Mouse (Mus musculus) hindbrain, embryonic 10.5 days (tissue): ENCODE results near the gene Tnrc6b. TPM values are rescaled to one million over a fixed set of nuclear protein-coding genes. Genes with fewer than 3 reads are reported as not detected.

Experiments
- DNase-seq: peaks from one replicate; pipeline ENCODE4 v3.0.0-alpha.2; 2017; ENCODE audit warnings: low spot score
- H3K27ac ChIP-seq: fragments of 300-500 bp; sonication (generic); 2 replicates; pipeline ENCODE4 v1.5.1; 2016; ENCODE audit warnings: mild to moderate bottlenecking, moderate library complexity
- H3K27me3 ChIP-seq: fragments of 300-500 bp; sonication (generic); 2 replicates; pipeline ENCODE4 v1.6.1; 2016; ENCODE audit warnings: mild to moderate bottlenecking; ENCODE audit not compliant: poor library complexity, insufficient read depth, severe bottlenecking
- H3K36me3 ChIP-seq: fragments of 300-500 bp; sonication (generic); 2 replicates; pipeline ENCODE4 v1.6.1; 2016; ENCODE audit warnings: mild to moderate bottlenecking, moderate library complexity
- H3K4me1 ChIP-seq: fragments of 300-500 bp; sonication (generic); replicated peaks from 2 replicates; pipeline ENCODE4 v1.6.1; 2016; ENCODE audit warnings: mild to moderate bottlenecking
- H3K4me3 ChIP-seq: fragments of 300-500 bp; sonication (generic); 2 replicates; pipeline ENCODE4 v1.5.1; 2016; ENCODE audit warnings: mild to moderate bottlenecking, moderate library complexity
- H3K9me3 ChIP-seq: fragments of 300-500 bp; sonication (generic); 2 replicates; pipeline ENCODE4 v1.6.1; 2016; ENCODE audit warnings: mild to moderate bottlenecking, moderate library complexity
- WGBS: fragments of 180-500 bp; shearing (Covaris S2); methylation state at CpG from one replicate; pipeline ENCODE4 v1.1.7; 2016; 5-methylcytosine and 5-hydroxymethylcytosine counted together
- polyA plus RNA-seq: library from polyadenylated mRNA; unstranded; fragments of >200 nt; fragmentation: Nextera tagmentation; extraction: Ambion mirVana; gene quantifications from 2 replicates; pipeline ENCODE4 v1.2.1, GENCODE M21; 2016

Gene Tnrc6b
- polyA plus RNA-seq, 1 experiment from 2014 or later = 43.3 TPM

DNA sequence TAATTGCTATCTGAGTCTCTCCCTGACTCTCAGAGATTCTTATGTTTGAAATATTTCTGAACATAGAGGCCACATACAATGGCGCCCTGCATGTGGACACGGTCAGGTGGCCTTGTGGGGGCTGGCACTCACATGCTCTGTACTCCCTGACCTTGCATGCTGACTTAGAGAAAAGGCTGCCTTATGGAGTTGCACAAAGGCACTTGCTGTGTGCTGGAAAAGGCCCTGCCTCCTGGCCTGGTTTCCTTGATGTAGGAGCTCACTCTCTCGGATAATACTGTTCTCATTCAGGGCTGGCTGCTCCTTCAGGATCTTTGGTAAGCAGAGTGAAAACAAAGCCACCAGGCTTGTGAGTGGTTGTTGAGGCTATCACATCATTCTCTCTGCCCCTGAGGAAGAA is 27.1 kb upstream of the Tnrc6b start:
- Histone ChIP-seq H3K27me3 (peaks cover 27% of the 10 kb centered on the region), H3K9me3 (no peaks in the 10 kb centered on the region), H3K27ac (peak overlapping the region; percentile 24), H3K4me3 (no peak overlapping the region), H3K4me1 (peaks cover 53% of the 10 kb centered on the region), H3K36me3 (no peaks in the 10 kb centered on the region)
- no peak for DNase-seq
- 47% methylated on average over 3 of the region's 3 CpGs for whole genome bisulfite sequencing

DNA sequence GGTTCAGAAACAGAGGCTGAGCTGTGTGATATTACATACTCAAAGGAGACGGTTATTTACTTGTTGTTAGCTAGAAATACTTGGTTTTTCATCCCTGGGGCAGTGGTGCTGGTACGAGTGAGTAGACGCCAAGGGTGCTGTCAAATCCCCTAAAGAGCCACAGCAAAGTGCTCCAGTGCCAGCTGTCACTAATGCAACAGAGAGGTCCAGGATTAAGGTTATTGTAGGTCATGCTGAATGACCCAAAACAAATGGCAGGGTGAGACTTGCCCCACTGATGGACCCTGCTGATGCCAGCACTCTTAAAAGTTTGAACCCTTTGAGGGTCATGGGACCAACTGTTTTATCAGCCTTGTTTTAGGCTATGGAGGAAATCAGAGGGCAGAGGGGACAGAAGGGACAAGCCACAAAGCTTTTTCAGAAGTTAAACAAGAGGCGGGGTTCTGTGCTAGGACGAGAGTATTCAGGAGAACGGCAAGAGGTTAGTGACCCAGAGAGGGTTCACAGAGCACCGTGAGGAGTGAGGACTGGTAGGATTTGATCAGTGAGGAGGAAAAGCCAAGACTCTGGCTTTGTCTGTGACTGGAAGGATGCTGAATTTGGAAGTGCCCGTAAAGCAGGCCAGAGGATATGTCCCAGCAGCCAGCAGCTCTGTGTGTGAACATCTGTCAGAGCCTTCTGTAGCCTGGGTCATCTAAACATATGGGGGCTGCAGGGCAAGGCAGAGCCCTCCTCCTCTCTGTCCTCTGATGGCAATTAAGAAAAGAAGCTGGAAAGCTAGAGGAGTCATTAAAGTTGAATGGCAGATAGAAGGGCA is 26.1 kb upstream of the Tnrc6b start:
- Histone ChIP-seq H3K4me3 (peak overlapping the region; percentile 9; the same call in 1 of the 2 replicates), H3K36me3 (no peaks in the 10 kb centered on the region), H3K27me3 (peaks cover 30% of the 10 kb centered on the region), H3K27ac (peak overlapping the region; percentile 24), H3K4me1 (peaks cover 47% of the 10 kb centered on the region), H3K9me3 (no peaks in the 10 kb centered on the region)
- DNase-seq = peak; percentile 31
- WGBS = 13% methylated on average over 8 of the region's 8 CpGs

DNA sequence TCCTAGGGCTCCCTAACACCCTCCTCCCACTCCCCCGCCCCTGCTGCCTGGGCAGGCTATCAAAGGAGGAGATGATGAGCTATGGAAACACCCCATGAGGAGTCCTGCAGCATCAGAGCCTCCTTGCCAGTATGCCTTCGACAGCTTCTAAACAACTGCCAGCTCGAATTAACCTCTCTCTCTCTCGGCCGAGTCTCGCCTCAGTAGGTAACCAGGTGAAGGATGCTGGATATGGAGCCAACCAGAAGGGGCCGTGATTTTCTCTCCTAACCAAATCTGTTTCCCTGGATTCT is 25.6 kb upstream of the Tnrc6b start:
- peaks cover 43% of the 10 kb centered on the region for H3K4me1 ChIP-seq
- no peak overlapping the region for H3K4me3 ChIP-seq
- peaks cover 30% of the 10 kb centered on the region for H3K27me3 ChIP-seq
- no peaks in the 10 kb centered on the region for H3K36me3 ChIP-seq
- H3K27ac ChIP-seq = peak overlapping the region; percentile 24
- DNase-seq = no peak
- WGBS = 34% methylated on average over 7 of the region's 7 CpGs
- H3K9me3 ChIP-seq = no peaks in the 10 kb centered on the region

DNA sequence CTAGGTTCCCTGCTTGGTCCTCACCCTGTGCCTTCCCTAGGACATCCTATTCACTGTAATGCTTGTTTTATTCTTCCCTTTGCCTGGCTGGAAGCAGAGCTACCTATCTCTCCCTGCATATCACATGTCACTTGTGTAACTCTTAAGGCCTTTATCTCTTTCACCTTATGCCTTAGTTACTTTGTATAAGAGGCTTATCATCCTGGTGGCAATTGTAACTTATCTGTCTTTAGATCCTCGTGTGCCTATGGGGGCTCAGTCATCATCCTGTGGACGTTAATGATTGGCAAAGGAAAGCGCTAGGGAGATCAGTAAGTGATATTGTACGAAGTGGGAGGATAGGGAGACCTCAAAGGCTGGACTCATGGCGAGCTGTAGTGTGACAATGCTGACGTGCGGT is 22.6 kb upstream of the Tnrc6b start:
- Histone ChIP-seq H3K4me1 (peaks cover 46% of the 10 kb centered on the region), H3K27ac (no peak overlapping the region), H3K9me3 (no peaks in the 10 kb centered on the region), H3K4me3 (no peak overlapping the region), H3K27me3 (peaks cover 41% of the 10 kb centered on the region), H3K36me3 (no peaks in the 10 kb centered on the region)
- 80% methylated on average over 7 of the region's 7 CpGs for WGBS
- DNase-seq = no peak

DNA sequence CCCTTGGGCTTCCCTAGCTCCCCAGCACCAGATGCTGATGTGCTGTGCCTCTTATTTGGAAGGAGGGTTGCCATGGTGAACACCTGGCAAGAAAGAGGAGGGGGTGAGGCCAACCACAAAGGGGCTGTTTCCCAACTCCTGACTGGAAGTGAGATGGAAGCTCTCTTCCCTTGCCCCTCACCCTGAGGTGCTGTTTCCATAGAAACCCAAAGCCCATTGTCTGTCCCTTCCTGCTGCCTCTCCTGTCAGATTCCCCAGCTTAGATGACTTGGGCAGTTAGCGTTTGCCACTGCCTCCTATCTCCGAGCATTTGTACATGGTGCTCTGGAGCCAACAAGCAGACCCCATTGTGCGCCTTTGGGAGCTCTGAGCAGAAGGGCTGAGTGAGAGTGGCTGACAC is 17.6 kb upstream of the Tnrc6b start:
- H3K9me3 ChIP-seq = no peaks in the 10 kb centered on the region
- H3K27me3 ChIP-seq = peaks cover 21% of the 10 kb centered on the region
- no peak for DNase-seq
- no peak overlapping the region for H3K4me3 ChIP-seq
- 30% methylated on average over 3 of the region's 3 CpGs for WGBS
- no peaks in the 10 kb centered on the region for H3K36me3 ChIP-seq
- H3K27ac ChIP-seq = 0 out of 2 replicates have a peak overlapping the region, but pooled peaks have one; percentile 19
- peaks cover 37% of the 10 kb centered on the region for H3K4me1 ChIP-seq

DNA sequence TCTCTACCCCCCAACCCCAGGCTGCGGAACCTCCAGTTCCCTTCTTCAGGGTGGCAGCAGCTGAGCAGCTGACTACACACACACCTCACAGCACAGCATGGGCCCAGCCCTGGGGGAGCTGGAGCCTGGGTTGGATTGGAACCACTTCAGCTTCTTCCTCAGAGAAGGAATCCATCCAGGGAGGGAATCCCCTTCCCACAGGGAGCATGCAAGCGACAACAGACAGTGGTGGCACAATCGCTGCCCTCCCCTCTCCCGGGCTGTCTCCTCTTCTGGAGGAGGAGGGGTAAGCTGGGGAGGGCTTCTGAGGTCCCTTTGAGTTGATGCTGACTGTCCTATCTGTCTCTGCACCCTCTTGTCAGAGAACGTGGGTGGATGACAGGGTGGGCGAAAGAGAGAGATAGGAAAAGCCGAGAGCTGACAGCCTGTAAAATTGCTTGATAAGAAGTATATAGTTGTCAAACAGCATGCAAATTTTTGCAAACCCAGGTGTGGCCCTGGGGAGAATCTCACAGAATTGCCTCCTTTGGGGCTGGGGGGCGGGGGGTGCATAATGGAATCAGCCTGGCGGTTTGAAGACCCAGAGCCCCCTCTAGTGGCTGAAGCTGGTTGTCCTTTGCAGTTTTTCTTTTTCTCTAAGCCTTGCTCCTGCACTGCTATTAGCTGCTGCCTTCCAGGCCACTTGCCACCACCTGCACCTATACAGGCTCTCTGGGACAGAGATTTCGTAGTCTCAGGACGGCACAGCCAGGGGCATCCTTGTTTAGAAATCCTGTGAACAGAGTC is 16.8 kb upstream of the Tnrc6b start:
- H3K36me3 ChIP-seq = no peaks in the 10 kb centered on the region
- no peaks in the 10 kb centered on the region for H3K9me3 ChIP-seq
- peaks cover 20% of the 10 kb centered on the region for H3K27me3 ChIP-seq
- peaks cover 37% of the 10 kb centered on the region for H3K4me1 ChIP-seq
- no peak overlapping the region for H3K4me3 ChIP-seq
- H3K27ac ChIP-seq = peak overlapping the region; percentile 19; the same call in 1 of the 2 replicates
- peak; percentile 63 for DNase-seq
- 28% methylated on average over 11 of the region's 11 CpGs for WGBS

DNA sequence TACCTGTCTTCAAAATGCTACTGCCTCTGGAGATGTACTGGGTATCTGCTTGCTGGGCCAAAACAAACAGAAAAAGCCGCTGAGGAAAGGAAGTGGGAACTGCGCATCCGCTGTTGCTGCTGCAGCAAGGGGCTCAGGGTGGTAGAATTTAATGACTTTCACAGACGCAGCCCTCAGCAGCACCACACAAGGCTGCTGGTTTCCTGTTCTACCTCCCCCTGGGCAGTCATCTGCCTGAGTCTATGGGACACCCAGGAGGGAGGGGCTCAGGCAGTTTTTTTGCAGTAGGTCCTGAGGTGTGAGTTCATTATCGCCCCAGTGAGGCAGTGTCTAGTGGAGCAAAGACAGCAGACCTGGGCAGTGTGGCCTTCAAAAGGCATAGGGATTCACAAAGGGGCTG is 13.5 kb upstream of the Tnrc6b start:
- Histone ChIP-seq H3K4me1 (peaks cover 27% of the 10 kb centered on the region), H3K27me3 (0 out of 2 replicates have a peak, but pooled peaks cover 8% of the 10 kb centered on the region), H3K27ac (peak overlapping the region; percentile 29; the same call in 1 of the 2 replicates), H3K4me3 (no peak overlapping the region), H3K9me3 (no peaks in the 10 kb centered on the region), H3K36me3 (no peaks in the 10 kb centered on the region)
- DNase-seq = no peak
- 48% methylated on average over 5 of the region's 5 CpGs for WGBS

DNA sequence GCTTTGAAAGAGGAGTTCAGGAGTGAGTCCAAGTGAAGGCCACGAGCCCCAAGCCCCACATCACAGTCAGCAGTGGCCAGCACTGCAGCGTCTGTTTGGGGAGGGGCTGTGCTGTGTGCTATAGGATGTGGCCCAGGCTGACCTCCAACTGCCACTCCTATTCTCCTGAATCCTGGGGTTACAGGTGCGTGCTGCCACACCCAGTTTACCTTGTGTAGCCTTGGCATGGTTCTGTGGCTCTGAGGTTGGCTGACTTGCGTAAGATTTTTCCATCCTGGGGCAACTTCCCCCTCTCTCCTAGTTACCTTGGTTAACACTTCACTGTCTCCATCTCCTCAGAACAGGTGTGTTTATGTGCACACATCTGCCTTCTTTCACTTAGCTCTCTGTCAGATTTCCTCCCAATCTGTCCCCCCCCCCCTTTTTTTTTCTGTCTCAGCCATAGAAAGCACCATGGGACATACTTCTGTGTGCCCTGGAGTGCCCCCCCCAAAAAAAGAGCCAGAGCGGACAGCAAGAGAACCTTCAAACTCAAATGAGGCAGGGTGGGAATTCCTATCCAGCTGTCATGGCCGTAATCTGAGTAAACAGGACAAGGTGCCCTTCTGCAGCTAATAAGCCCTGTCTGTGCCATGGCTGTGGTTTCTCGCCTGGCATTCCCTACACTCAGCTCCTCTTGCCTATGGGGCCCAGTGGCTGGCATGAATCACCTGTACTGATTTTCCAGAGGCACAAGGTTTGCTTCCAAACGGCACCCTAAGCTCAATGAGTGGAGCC is 9.4 kb upstream of the Tnrc6b start:
- H3K36me3 ChIP-seq = no peaks in the 10 kb centered on the region
- no peak for DNase-seq
- WGBS = 71% methylated on average over 8 of the region's 8 CpGs
- H3K4me1 ChIP-seq = peaks cover 17% of the 10 kb centered on the region
- no peaks in the 10 kb centered on the region; the same call in 1 of the 2 replicates for H3K27me3 ChIP-seq
- H3K4me3 ChIP-seq = no peak overlapping the region
- H3K9me3 ChIP-seq = no peaks in the 10 kb centered on the region
- H3K27ac ChIP-seq = no peak overlapping the region

DNA sequence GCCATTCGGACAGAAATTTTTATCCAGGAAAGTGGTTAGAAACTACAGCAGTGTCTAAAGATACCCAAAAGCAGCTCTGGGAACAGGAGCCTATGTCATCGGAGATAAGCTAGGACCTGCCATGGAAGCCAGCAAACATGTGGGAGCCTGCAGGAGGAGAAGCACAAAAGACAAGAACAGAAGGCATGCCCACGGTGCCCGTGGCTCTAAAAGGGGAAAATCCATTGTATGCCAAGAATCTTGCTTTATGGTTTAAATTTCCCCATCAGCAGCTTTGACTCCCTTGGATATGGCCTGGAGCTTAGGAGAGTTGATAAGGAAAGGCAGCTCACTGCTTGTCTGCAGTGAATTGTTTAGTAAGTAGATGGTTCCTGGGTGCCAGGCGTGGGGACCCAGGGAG is 8.2 kb upstream of the Tnrc6b start:
- no peaks in the 10 kb centered on the region; the same call in 1 of the 2 replicates for H3K27me3 ChIP-seq
- WGBS = 85% methylated on average over 5 of the region's 5 CpGs
- no peaks in the 10 kb centered on the region for H3K36me3 ChIP-seq
- peaks cover 14% of the 10 kb centered on the region for H3K4me1 ChIP-seq
- no peak for DNase-seq
- no peak overlapping the region for H3K4me3 ChIP-seq
- H3K9me3 ChIP-seq = no peaks in the 10 kb centered on the region
- no peak overlapping the region for H3K27ac ChIP-seq

DNA sequence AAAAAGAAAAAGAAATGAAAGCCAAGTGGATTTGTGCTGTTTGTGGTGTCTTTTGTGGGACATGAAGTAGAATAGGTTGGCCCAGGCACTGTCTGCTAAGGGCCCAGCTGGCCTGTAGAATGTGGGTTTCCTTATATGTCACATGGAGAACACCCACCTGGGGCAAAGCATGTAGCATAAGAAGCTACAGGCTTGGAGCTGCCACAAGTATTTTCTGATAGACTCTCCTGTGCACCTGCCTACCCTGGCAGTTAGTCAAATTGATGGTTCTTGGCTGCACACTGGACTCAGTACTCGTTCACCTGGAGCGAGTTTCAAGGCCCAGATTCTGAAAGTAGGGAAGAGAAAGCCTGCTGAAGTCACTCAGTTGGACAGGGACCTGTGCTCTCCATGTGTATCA is 7.6 kb upstream of the Tnrc6b start:
- no peaks in the 10 kb centered on the region for H3K36me3 ChIP-seq
- H3K27me3 ChIP-seq = no peaks in the 10 kb centered on the region; the same call in 1 of the 2 replicates
- no peak overlapping the region for H3K4me3 ChIP-seq
- WGBS = 79% methylated on average over 2 of the region's 2 CpGs
- no peak for DNase-seq
- no peak overlapping the region for H3K27ac ChIP-seq
- H3K4me1 ChIP-seq = peaks cover 8% of the 10 kb centered on the region
- H3K9me3 ChIP-seq = no peaks in the 10 kb centered on the region

DNA sequence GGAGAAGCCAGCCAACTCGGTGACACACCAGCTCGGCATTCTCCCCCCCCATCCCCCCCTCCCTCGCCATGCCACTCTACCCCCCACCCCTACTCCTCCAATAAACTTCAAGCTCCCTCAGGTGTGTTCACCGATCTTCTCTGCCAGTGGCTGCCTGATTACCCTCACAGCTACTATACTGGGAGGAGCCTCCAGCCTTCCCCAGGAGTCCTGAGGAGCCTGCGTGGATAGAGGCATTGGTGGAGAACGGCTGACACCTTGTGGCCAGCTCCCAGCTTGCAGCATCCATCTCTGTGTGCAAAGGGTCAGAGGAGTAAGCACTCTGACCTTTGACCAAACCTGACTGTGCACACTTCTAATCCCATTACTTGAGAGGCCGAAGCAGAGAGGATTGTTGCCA is 6.8 kb upstream of the Tnrc6b start:
- no peaks in the 10 kb centered on the region; the same call in 1 of the 2 replicates for H3K27me3 ChIP-seq
- H3K27ac ChIP-seq = no peak overlapping the region
- 16% methylated on average over 7 of the region's 7 CpGs for WGBS
- no peak overlapping the region for H3K4me3 ChIP-seq
- peak; percentile 82 for DNase-seq
- no peaks in the 10 kb centered on the region for H3K36me3 ChIP-seq
- no peaks in the 10 kb centered on the region for H3K9me3 ChIP-seq
- H3K4me1 ChIP-seq = peaks cover 8% of the 10 kb centered on the region

DNA sequence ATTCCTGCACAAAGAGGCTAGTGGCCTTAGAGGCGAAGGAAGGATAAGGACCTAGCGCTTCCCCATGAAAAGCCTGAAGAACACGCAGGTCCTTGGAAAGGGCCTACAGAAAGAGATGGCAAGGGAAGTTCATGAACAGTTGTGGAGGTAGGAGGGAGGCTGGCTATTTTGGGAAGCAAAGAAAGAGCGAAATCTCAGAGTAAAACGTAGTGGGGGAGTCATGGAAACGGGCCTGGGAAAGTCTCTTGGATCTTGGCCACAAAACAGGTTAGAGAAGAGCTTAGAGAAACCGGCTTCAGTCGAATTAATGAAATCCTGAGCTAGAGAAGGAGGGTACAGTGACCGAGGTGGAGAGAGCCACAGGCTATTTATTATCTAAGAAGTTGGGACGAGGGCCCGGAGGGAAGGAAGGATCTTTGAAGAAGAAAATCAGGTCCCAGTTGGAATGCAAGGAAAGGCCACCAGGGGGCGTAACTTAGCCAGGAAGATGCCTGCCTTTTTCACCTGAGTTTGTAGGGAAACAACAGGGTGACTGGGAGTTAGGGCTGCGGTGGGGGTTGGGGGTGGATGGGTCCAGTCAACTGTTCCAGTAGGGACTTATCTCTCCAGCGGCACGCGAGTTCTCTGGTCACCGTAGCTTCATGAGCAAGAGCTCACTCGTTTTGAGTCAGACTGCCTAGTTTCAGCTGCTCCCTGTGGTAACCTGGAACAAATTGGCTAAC is 5.1 kb upstream of the Tnrc6b start:
- Histone ChIP-seq H3K27me3 (no peaks in the 10 kb centered on the region; the same call in 1 of the 2 replicates), H3K36me3 (no peaks in the 10 kb centered on the region), H3K9me3 (no peaks in the 10 kb centered on the region), H3K4me1 (peaks cover 16% of the 10 kb centered on the region), H3K4me3 (peak overlapping the region; percentile 41), H3K27ac (peak overlapping the region; percentile 73)
- 33% methylated on average over 18 of the region's 18 CpGs for WGBS
- DNase-seq = peak; percentile 79
